Mouse (Mus musculus): ENCODE measurements at regions not wholly inside any gene's neighbourhood (a gene's known extent, or its start where the extent isn't known, plus 50 kb on each side); places are given as distances from the start of the nearest gene placed in this dataset.

- no peak for DNase-seq (ENCODE audit: low spot score in 2 of 2)
Measured at GRCm38 (mm10) chr16:29990795-29991587, 73.2 kb upstream of the Hes1 start.

GRCm38 (mm10) chr16:29991876-29992380, 72.3 kb upstream of the Hes1 start:
- DNase-seq (ENCODE audit: low spot score in 2 of 2) = no peak

- no peak for DNase-seq (ENCODE audit: low spot score in 2 of 2)
Measured at GRCm38 (mm10) chr16:29993111-29993510, 71.1 kb upstream of the Hes1 start.

GRCm38 (mm10) chr16:29993535-29993934, 70.6 kb upstream of the Hes1 start:
- DNase-seq (ENCODE audit: low spot score in 2 of 2) = no peak

GRCm38 (mm10) chr16:29996139-29997069, 67.8 kb upstream of the Hes1 start:
- no peak for DNase-seq (ENCODE audit: low spot score in 2 of 2)

GRCm38 (mm10) chr16:30000166-30000565, 64.0 kb upstream of the Hes1 start:
- DNase-seq (ENCODE audit: low spot score in 2 of 2) = no peak

GRCm38 (mm10) chr16:30005124-30005523, 59.1 kb upstream of the Hes1 start:
- no peak for DNase-seq (ENCODE audit: low spot score in 2 of 2)

GRCm38 (mm10) chr16:30006826-30007225, 57.4 kb upstream of the Hes1 start:
- no peak for DNase-seq (ENCODE audit: low spot score in 2 of 2)

- DNase-seq (ENCODE audit: low spot score in 2 of 2) = peak; percentile 48 to 77
Measured at GRCm38 (mm10) chr16:30008451-30009357, 55.5 kb upstream of the Hes1 start.

- no peak for DNase-seq (ENCODE audit: low spot score in 2 of 2)
Measured at GRCm38 (mm10) chr16:30009521-30010186, 54.5 kb upstream of the Hes1 start.

GRCm38 (mm10) chr16:30013123-30013522, 51.1 kb upstream of the Hes1 start:
- no peak for DNase-seq (ENCODE audit: low spot score in 2 of 2)

GRCm38 (mm10) chr16:30013943-30014342, 50.2 kb upstream of the Hes1 start:
- DNase-seq (ENCODE audit: low spot score in 2 of 2) = no peak
